Mouse (Mus musculus) erythroblast, embryonic 14.5 days (primary cell): Measurements from ENCODE around the gene Ctc1.

Source experiments
- GATA1 ChIP-seq: IDR thresholded peaks from 2 replicates; pipeline ENCODE4 v1.6.1; 2012; ENCODE audit warnings: low read length, inconsistent platforms, mixed read lengths
- TAL1 ChIP-seq: IDR thresholded peaks from 3 replicates; pipeline ENCODE4 v1.6.1; 2012; ENCODE audit warnings: low read length, inconsistent platforms, mixed read lengths

- no peak for TF ChIP-seq GATA1
- no peak for TF ChIP-seq TAL1
These were observed 22.5 kb downstream of the Ctc1 start for GRCm38 (mm10) chr11:69038173-69038572.
